Mouse (Mus musculus): ENCODE data around the gene Tmed10.

Gene Tmed10

GRCm38 (mm10) chr12:85374561-85375272, at the start of gene Tmed10:
Tmed10 (minus strand) TSS chr12:85374847.
- peak; percentile 85 to 87 for DNase-seq

GRCm38 (mm10) chr12:85423236-85423635, 48.6 kb upstream of the Tmed10 start:
- no peak for DNase-seq

- DNase-seq = no peak
These were observed 47.9 kb upstream of the Tmed10 start for GRCm38 (mm10) chr12:85422536-85422935.

GRCm38 (mm10) chr12:85420945-85421344, 46.3 kb upstream of the Tmed10 start:
- DNase-seq = peak in 1 of 2 experiments; percentile 15

GRCm38 (mm10) chr12:85417845-85418244, 43.2 kb upstream of the Tmed10 start:
- no peak for DNase-seq

GRCm38 (mm10) chr12:85416298-85416697, 41.7 kb upstream of the Tmed10 start:
- no peak for DNase-seq

- no peak for DNase-seq
These were observed 41.2 kb upstream of the Tmed10 start for GRCm38 (mm10) chr12:85415876-85416275.

GRCm38 (mm10) chr12:85411136-85411535, 36.5 kb upstream of the Tmed10 start:
- DNase-seq = no peak

GRCm38 (mm10) chr12:85397960-85398272, 23.3 kb upstream of the Tmed10 start:
- DNase-seq = no peak

GRCm38 (mm10) chr12:85397063-85397959, 22.7 kb upstream of the Tmed10 start:
- DNase-seq = no peak

- DNase-seq = no peak
These were observed 19.3 kb upstream of the Tmed10 start for GRCm38 (mm10) chr12:85393981-85394380.

- no peak for DNase-seq
These were observed 18.9 kb upstream of the Tmed10 start for GRCm38 (mm10) chr12:85393526-85393925.

GRCm38 (mm10) chr12:85391148-85391547, 16.5 kb upstream of the Tmed10 start:
- no peak for DNase-seq

- DNase-seq = no peak
These were observed 14.8 kb upstream of the Tmed10 start for GRCm38 (mm10) chr12:85389204-85390185.

- no peak for DNase-seq
These were observed 11.3 kb upstream of the Tmed10 start for GRCm38 (mm10) chr12:85385995-85386375.

- no peak for DNase-seq
These were observed 10.8 kb upstream of the Tmed10 start for GRCm38 (mm10) chr12:85385329-85385994.

GRCm38 (mm10) chr12:85382761-85383680, 8.4 kb upstream of the Tmed10 start:
- no peak for DNase-seq

GRCm38 (mm10) chr12:85381570-85381969, 6.9 kb upstream of the Tmed10 start:
- DNase-seq = no peak

- DNase-seq = no peak
These were observed 6.3 kb upstream of the Tmed10 start for GRCm38 (mm10) chr12:85380942-85381341.

- no peak for DNase-seq
These were observed 5.7 kb upstream of the Tmed10 start for GRCm38 (mm10) chr12:85380308-85380707.

- no peak for DNase-seq
These were observed 3.6 kb upstream of the Tmed10 start for GRCm38 (mm10) chr12:85378271-85378670.
